Mouse (Mus musculus): ENCODE results near the gene Uroc1.
A peak's percentile ranks its signal among the peaks of the same experiment; 100 is the strongest.

The Uroc1 gene

GRCm38 (mm10) chr6:90358142-90358541, 25.1 kb downstream of the Uroc1 start:
- DNase-seq (ENCODE audit: low read depth) = no peak

- DNase-seq (ENCODE audit: low read depth) = no peak
Observed at GRCm38 (mm10) chr6:90359445-90359844, 26.4 kb downstream of the Uroc1 start.

- DNase-seq (ENCODE audit: low read depth) = no peak
Observed at GRCm38 (mm10) chr6:90360024-90360781, 27.1 kb downstream of the Uroc1 start.

GRCm38 (mm10) chr6:90360922-90361614, 28.0 kb downstream of the Uroc1 start:
- DNase-seq (ENCODE audit: low read depth) = no peak

- no peak for DNase-seq (ENCODE audit: low read depth)
Observed at GRCm38 (mm10) chr6:90363301-90363700, 30.2 kb downstream of the Uroc1 start.

- DNase-seq (ENCODE audit: low read depth) = peak; percentile 92
Observed at GRCm38 (mm10) chr6:90368976-90369724, 36.1 kb downstream of the Uroc1 start, which contains the start of gene Zxdc. Gene Zxdc (plus strand): TSS chr6:90369492.

GRCm38 (mm10) chr6:90369725-90370553, 36.9 kb downstream of the Uroc1 start:
- DNase-seq (ENCODE audit: low read depth) = no peak

GRCm38 (mm10) chr6:90374647-90375046, 41.6 kb downstream of the Uroc1 start:
- DNase-seq (ENCODE audit: low read depth) = peak; percentile 83

- DNase-seq (ENCODE audit: low read depth) = no peak
Observed at GRCm38 (mm10) chr6:90377708-90378107, 44.6 kb downstream of the Uroc1 start.

GRCm38 (mm10) chr6:90381465-90381864, 48.4 kb downstream of the Uroc1 start:
- DNase-seq (ENCODE audit: low read depth) = no peak

- DNase-seq (ENCODE audit: low read depth) = no peak
Observed at GRCm38 (mm10) chr6:90390629-90391028, 57.5 kb downstream of the Uroc1 start.

- no peak for DNase-seq (ENCODE audit: low read depth)
Observed at GRCm38 (mm10) chr6:90393948-90394347, 60.9 kb downstream of the Uroc1 start.

GRCm38 (mm10) chr6:90395751-90396150, 62.7 kb downstream of the Uroc1 start:
- no peak for DNase-seq (ENCODE audit: low read depth)

GRCm38 (mm10) chr6:90397291-90397690, 64.2 kb downstream of the Uroc1 start:
- no peak for DNase-seq (ENCODE audit: low read depth)

GRCm38 (mm10) chr6:90408632-90409031, 75.5 kb downstream of the Uroc1 start:
- no peak for DNase-seq (ENCODE audit: low read depth)

- DNase-seq (ENCODE audit: low read depth) = no peak
Observed at GRCm38 (mm10) chr6:90410972-90411371, 77.9 kb downstream of the Uroc1 start.

- DNase-seq (ENCODE audit: low read depth) = no peak
Observed at GRCm38 (mm10) chr6:90411926-90412325, 78.8 kb downstream of the Uroc1 start.

All from c-Kit-positive CD71-positive TER-119-negative erythroid progenitor cells, embryonic 14.5 days (primary cell).